Comparison of ENCODE assay signal across 8 mouse cellular contexts in the genomic region with DNA sequence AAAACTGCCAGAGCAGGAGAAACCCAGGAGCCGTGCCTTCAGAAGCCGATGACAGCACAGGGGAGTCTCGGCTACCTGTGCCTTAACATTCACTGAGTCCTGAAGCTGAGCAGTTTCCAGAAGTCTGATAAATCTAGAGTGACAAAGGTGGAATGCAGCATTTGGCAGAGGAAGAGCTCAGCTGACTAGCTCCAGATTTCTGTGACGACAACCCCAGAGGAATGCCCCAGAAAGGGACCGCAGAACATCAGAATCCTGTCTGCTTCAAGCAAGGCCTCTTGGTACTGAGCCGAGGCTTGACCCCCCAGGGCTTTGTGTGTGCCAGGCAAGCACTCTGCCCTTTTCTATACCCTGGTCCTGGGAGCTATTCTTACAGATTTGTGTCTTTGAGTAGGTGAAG.
DNase-seq lines count a peak whose midpoint lies in the region; ATAC-seq and TF ChIP-seq lines count a peak whose summit lies in the region.

No protein-coding gene starts in this region.

- WGBS in midbrain, postnatal 0 days = 56% methylated on average over 6 of the region's 6 CpGs
- WGBS in midbrain, embryonic 13.5 days = 60% methylated on average over 6 of the region's 6 CpGs

- intact Hi-C loops in heart, postnatal 10 days (cut with DNase I) = no loop called here

- H3K36me3 ChIP-seq in midbrain, postnatal 0 days (ENCODE audit: insufficient read depth, low read length) = no peaks in the 10 kb centered on the region
- no peaks in the 10 kb centered on the region for H3K36me3 ChIP-seq in midbrain, embryonic 13.5 days

- DNase-seq in frontal cortex, postnatal 25 days (ENCODE audit: low spot score in 2 of 2) = no peak
- DNase-seq in midbrain, postnatal 0 days (ENCODE audit: low spot score) = peak; percentile 52
- DNase-seq in heart, postnatal 10 days = peak; percentile 66 to 70
- peak; percentile 31 for DNase-seq in retina, embryonic 14.5 days (ENCODE audit: low spot score)
- no peak for DNase-seq in layer of hippocampus, adult 9-11 months
- DNase-seq in right cerebral cortex, postnatal 25 days = no peak

- no peaks in the 10 kb centered on the region for H3K27me3 ChIP-seq in midbrain, postnatal 0 days (ENCODE audit: insufficient read depth, low read length)
- H3K27me3 ChIP-seq in midbrain, embryonic 13.5 days = no peaks in the 10 kb centered on the region

- TF ChIP-seq CTCF in midbrain, postnatal 0 days (IDR thresholded peaks at IDR 0.05) = no peak

- H3K4me3 ChIP-seq in midbrain, postnatal 0 days (ENCODE audit: low read depth, low read length) = no peak overlapping the region
- no peak overlapping the region for H3K4me3 ChIP-seq in midbrain, embryonic 13.5 days (replicated peaks)

- peak overlapping the region; percentile 63; the same call in 1 of the 2 replicates for H3K27ac ChIP-seq in midbrain, postnatal 0 days (ENCODE audit: low read depth, low read length)
- H3K27ac ChIP-seq in midbrain, embryonic 13.5 days = no peak overlapping the region

- no peak overlapping the region for H3K9ac ChIP-seq in midbrain, postnatal 0 days (replicated peaks; ENCODE audit: low read length, poor library complexity, severe bottlenecking)
- no peak overlapping the region for H3K9ac ChIP-seq in midbrain, embryonic 13.5 days (replicated peaks)

- no peaks in the 10 kb centered on the region for H3K4me1 ChIP-seq in midbrain, postnatal 0 days (ENCODE audit: insufficient read depth, low read length)
- peaks cover 11% of the 10 kb centered on the region for H3K4me1 ChIP-seq in midbrain, embryonic 13.5 days (replicated peaks)

- ATAC-seq in frontal cortex, adult (ENCODE audit: low TSS enrichment) = 0 out of 2 replicates have a peak, but pooled peaks have one; percentile 45
- ATAC-seq in midbrain, postnatal 0 days (ENCODE audit: low FRiP score) = no peak
- ATAC-seq in midbrain, embryonic 13.5 days = no peak

- no peak overlapping the region for H3K4me2 ChIP-seq in midbrain, postnatal 0 days (ENCODE audit: low read depth, low read length, poor library complexity, severe bottlenecking)
- H3K4me2 ChIP-seq in midbrain, embryonic 13.5 days (replicated peaks) = no peak overlapping the region

- H3K9me3 ChIP-seq in midbrain, postnatal 0 days (ENCODE audit: low read length) = no peaks in the 10 kb centered on the region
- no peaks in the 10 kb centered on the region for H3K9me3 ChIP-seq in midbrain, embryonic 13.5 days

Comparison
In these comparisons a context has a peak if more than half of its experiments do, and no peak if none do; other contexts are left out.
1. DNase-seq: peak in midbrain, postnatal 0 days (single experiment), heart, postnatal 10 days (2 of 2) and retina, embryonic 14.5 days (single experiment); none in frontal cortex, postnatal 25 days (0 of 2), layer of hippocampus, adult 9-11 months (single experiment) and right cerebral cortex, postnatal 25 days (single experiment).